Mouse (Mus musculus) megakaryocyte, adult 5-6 weeks (primary cell): ENCODE measurements around the gene Gm28047. TPM values are rescaled to one million over a fixed set of nuclear protein-coding genes. Genes with fewer than 3 reads are reported as not detected.
"Not testable (repeated sequence)": the region's sequence is repeated elsewhere in the genome, so short reads cannot be mapped to it uniquely, and the experiment has no call there.

Experiments used
- ATAC-seq: 2 replicates; pipeline ENCODE4 v1.8.0; 2016; ENCODE audit warnings: mild to moderate bottlenecking, inconsistent platforms; ENCODE audit not compliant: poor library complexity, severe bottlenecking
- total RNA-seq, 2 experiments: library from RNA; stranded (forward) in 1 of 2; stranded (reverse) in 1 of 2; fragments of 153-499, 151-499 nt in 1 of 2; fragments of 221-1000, 200-1000 nt in 1 of 2; gene quantifications; 2 replicates each; pipeline versions ENCODE4 v1.2.3 to v1.2.4; 2015 to 2017

Gene Gm28047
- total RNA-seq, 2 experiments from 2014 or later = not detected

- ATAC-seq = no peak
These were observed 2.3 kb downstream of the Gm28047 start for GRCm38 (mm10) chr15:102622536-102622935.

GRCm38 (mm10) chr15:102620765-102621164, 4.1 kb downstream of the Gm28047 start:
- no peak for ATAC-seq

DNA sequence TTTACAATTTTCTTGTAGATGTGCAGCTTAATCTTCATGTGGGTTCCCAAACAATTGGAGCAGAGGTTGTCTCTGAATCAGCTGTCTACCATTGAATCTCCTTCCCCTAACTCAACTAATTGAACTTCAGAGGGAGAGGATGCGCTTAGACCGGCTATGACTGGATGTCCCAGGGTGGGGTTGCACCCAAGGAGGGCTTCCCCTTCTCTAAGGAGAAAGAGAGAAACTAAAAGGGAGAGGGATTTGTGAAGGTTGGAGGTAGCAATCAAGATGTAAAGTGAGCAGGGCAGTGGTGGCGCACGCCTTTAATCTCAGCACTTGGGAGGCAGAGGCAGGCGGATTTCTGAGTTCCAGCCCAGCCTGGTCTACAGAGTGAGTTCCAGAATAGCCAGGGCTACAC, 5.4 kb downstream of the Gm28047 start:
- no peak for ATAC-seq

DNA sequence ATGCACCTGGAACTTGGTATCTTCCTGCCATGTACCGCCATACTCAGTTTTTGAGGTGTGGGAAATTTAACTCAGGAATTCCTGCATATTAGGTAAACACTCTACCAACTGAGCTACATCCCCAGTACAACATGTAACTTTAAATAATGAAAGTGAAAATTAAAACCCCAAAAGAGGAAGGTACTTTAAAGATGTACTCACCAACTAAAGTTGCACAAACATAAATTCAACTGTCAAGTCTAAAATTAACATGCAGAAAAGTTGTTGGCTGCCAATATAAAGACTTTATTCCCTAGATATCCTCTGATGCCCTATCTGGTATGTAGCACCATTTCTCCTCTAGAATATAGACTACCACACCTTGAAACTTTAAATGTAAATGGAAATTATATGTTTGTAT, 7.2 kb downstream of the Gm28047 start:
- ATAC-seq = peak; percentile 89

DNA sequence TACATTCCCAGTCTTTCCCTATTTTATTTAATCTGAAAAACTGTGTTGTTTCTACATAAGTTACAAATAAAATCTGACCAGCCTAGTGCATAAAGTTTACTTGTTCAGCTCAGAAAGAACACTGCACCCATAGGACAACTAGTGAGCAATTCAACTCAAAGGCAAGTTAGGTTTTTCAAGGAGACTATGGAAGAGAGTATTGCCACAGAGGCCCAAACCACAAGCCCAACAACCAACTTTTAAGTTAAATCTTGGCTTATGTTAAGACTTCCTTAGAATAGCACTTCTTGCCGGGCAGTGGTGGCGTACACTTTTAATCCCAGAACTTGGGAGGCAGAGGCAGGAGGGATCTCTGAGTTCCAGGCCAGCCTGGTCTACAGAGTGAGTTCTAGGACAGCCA, 8.7 kb downstream of the Gm28047 start:
- no peak for ATAC-seq

GRCm38 (mm10) chr15:102614224-102614623, 10.6 kb downstream of the Gm28047 start:
- no peak for ATAC-seq

- no peak for ATAC-seq
These were observed 11.9 kb downstream of the Gm28047 start for GRCm38 (mm10) chr15:102612966-102613365.

- not testable (repeated sequence) for ATAC-seq
These were observed 16.3 kb downstream of the Gm28047 start for GRCm38 (mm10) chr15:102608586-102608985.

- no peak for ATAC-seq
These were observed 30.7 kb downstream of the Gm28047 start for GRCm38 (mm10) chr15:102593996-102594656.

- ATAC-seq = no peak
These were observed 32.2 kb downstream of the Gm28047 start for GRCm38 (mm10) chr15:102592674-102593073.

GRCm38 (mm10) chr15:102590567-102590966, 34.3 kb downstream of the Gm28047 start:
- ATAC-seq = no peak

DNA sequence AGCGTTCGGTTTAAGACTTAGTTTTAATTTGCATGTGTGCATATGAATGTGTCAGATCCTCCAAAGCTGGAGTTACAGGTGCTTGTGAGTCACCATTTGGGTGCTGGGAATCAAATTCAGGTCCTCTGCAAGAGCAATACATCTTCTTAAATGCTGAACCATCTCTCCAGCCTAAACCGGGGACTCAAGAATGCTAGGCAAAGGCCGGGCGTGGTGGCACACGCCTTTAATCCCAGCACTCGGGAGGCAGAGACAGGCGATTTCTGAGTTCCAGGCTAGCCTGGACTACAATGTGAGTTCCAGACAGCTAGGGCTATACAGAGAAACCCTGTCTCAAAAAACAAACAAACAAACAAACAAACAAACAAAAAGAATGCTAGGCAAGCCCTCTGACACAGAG, 35.0 kb downstream of the Gm28047 start:
- no peak for ATAC-seq

DNA sequence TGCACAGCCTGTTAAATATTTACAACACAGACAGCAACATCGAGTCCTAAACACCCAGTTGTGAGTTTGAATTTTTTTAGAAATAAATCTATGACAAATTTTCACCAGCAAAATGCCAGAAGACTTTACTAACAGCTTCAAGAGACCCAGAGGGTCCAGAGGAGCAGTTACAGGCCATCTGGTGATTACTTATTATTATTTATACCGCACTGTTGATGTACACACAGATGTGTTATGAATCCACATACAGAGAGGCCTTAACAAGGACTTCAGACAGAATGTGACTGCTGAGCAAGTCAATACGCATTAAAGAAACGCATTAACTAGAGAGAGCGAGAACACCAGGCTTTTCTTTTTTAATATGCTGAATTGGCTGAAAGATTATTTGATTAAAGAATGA, 39.4 kb downstream of the Gm28047 start:
- no peak for ATAC-seq

DNA sequence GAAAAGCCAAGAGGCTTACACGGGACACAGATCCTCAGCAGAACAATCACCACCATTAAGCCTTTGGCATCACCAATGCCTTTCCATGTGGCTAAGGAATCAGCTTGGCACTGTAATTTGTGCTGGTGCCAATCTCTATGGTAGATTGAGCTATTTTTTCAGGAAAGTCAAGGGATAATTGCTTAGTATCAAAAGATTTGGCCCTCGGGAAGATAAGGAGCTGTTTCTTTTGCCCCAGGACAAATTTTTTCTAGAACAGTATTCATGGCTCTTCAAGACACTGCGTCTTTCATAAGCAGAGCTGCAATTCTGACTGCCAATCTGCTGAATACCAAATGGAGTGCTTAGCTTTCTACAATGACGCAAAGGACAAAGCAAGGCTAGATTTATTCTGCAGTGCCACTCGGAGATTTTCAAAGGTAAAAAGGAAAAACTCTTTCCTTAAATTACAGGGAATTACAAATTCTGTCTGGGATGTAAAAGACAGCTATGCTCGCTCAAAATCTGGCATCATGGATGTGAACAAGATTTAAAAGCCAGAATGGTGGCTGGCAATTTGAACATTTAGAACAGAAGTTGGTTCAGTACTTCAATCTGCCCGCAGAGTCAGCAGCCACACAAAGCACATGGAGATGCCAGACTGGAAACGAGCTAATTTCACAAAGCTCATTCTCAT, 41.0 kb downstream of the Gm28047 start:
- no peak for ATAC-seq

- no peak for ATAC-seq
These were observed 43.7 kb downstream of the Gm28047 start for GRCm38 (mm10) chr15:102581205-102581604.

DNA sequence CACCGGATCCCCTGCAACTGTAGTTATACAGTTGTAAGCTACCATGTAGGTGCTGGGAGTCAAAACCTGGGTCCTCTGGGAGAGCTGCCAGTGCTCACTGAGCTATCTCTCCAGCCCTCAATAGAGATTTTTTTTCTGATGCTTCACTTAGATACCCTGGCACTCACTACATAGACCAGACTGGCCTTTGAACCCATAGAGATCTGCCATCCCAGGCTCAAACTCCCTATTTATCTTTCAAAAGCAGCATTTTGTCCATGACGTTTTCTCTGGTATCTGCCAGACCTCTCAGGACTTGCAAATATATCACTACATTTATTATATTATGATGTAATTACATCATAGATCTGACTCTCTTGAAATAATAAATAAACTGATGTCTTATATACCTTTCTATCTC, 46.5 kb downstream of the Gm28047 start:
- no peak for ATAC-seq

DNA sequence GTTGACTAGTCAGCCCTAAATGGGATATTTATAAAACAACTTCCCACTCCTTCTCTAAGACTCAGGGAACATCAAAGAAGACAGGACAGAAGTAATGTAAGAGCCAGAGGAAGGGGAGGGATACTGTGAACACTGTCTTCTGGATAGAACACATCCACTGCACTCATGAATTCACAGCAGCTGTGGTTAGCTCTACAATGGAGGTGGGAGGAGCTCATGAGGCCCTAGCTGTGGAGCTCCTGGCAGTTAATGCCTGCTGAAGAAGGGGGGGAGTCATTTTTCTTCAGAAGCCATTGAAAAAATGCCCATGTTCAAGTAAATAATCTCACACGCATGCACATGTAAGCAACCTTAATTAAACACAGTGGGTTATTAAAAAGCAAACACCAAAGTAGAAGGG, 47.9 kb downstream of the Gm28047 start:
- ATAC-seq = no peak

- ATAC-seq = no peak
These were observed 52.8 kb downstream of the Gm28047 start for GRCm38 (mm10) chr15:102572081-102572480.

DNA sequence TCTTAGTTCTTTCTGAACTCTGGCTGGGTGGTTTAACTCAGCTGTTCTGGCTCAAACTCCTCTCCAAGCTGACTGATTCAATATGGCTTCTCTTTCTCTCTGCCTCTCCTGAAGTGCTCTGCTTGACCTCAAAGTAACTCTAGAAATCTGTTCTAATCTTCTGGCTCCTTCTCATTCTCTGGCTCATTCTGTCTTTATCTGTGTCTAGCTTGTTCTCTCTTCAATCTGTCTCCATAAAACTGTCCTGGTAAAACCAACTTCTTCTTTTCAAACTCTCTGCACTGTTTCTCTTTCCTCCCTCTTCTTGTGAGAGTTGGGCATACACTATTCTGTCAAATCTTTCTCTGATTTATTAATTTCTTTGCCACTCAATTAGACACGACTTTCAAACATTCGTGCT, 57.0 kb downstream of the Gm28047 start:
- ATAC-seq = no peak

DNA sequence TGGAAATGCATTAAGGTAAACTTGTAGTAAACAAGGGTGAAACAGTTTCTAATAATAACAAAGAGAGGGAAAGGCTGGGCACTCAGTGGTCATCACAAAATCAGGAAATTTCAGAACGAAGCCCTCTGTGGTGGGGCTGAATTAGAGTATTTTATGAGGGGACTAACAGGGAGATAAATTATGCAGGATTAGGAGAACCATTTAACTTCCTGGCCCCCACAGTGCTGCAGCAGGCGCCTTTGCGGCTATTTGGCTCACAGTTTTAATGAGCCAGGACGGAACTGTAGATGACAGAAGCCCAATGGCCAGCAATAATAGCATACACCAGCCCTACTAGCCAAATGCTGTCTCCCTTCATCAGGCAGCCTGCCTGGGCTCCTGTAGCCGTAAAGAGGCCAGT, 61.2 kb downstream of the Gm28047 start:
- no peak for ATAC-seq

DNA sequence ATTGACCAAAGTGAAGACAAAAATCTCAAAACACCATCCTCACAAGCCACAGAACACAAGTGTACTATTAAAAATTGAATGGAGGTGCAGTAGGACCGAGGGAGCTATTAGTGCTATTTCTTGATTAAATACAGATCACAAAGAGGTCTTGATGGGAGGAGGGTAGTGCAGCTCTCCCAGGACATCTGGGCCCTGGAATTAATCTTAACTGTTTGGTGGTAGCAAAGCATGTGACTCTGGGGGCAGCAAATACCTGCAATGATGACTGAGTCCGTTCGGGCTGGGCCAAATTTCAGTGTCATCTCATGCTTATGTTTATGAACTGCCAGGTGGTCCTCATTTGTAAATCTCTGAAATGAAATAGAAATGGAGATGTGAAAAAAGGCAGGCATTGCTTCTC, 61.8 kb downstream of the Gm28047 start:
- no peak for ATAC-seq

GRCm38 (mm10) chr15:102562491-102562890, 62.4 kb downstream of the Gm28047 start:
- no peak for ATAC-seq

GRCm38 (mm10) chr15:102557580-102557979, 67.3 kb downstream of the Gm28047 start:
- no peak for ATAC-seq
